Mouse (Mus musculus): ENCODE results near the gene Kif2a. TPM values are rescaled to one million over a fixed set of nuclear protein-coding genes. Genes with fewer than 3 reads are reported as not detected.

Kif2a gene
- polyA plus RNA-seq, 1 experiment from 2014 or later = 20.6 TPM

GRCm38 (mm10) chr13:107054496-107054895, 32.6 kb upstream of the Kif2a start:
- 0 out of 2 replicates have a peak, but pooled peaks cover 4% of the 10 kb centered on the region for H3K4me1 ChIP-seq (ENCODE audit: control insufficient read depth, insufficient read depth, low read length)
- H3K4me2 ChIP-seq = no peak overlapping the region
- H3K9me3 ChIP-seq (replicated peaks; ENCODE audit: control insufficient read depth, low read length) = no peaks in the 10 kb centered on the region
- no peak for ATAC-seq (replicated peaks; ENCODE audit: insufficient number of reproducible peaks, low FRiP score, low TSS enrichment)
- no peak overlapping the region for H3K27ac ChIP-seq (ENCODE audit: low read depth, low read length)
- H3K4me3 ChIP-seq (ENCODE audit: low read depth, low read length) = no peak overlapping the region
- WGBS (ENCODE audit: insufficient replicate concordance) = 69% methylated on average over 4 of the region's 4 CpGs
- no peak overlapping the region for H3K9ac ChIP-seq (ENCODE audit: low read depth, low read length)
- H3K36me3 ChIP-seq (ENCODE audit: control insufficient read depth, insufficient read depth, low read length) = no peaks in the 10 kb centered on the region
- no peaks in the 10 kb centered on the region for H3K27me3 ChIP-seq (ENCODE audit: control insufficient read depth, insufficient read depth, low read length)

- Histone ChIP-seq H3K27ac (ENCODE audit: low read depth, low read length) (no peak overlapping the region), H3K9me3 (replicated peaks; ENCODE audit: control insufficient read depth, low read length) (peaks cover 3% of the 10 kb centered on the region)
- WGBS (ENCODE audit: insufficient replicate concordance) = 64% methylated on average over 3 of the region's 3 CpGs
Measured at GRCm38 (mm10) chr13:107051342-107051741, 29.4 kb upstream of the Kif2a start.

GRCm38 (mm10) chr13:107044229-107044628, 22.3 kb upstream of the Kif2a start:
- Histone ChIP-seq H3K4me2 (no peak overlapping the region), H3K9ac (ENCODE audit: low read depth, low read length) (no peak overlapping the region), H3K27ac (ENCODE audit: low read depth, low read length) (no peak overlapping the region), H3K4me1 (ENCODE audit: control insufficient read depth, insufficient read depth, low read length) (no peaks in the 10 kb centered on the region; the same call in none of the 2 replicates), H3K27me3 (ENCODE audit: control insufficient read depth, insufficient read depth, low read length) (no peaks in the 10 kb centered on the region), H3K4me3 (ENCODE audit: low read depth, low read length) (no peak overlapping the region), H3K36me3 (ENCODE audit: control insufficient read depth, insufficient read depth, low read length) (no peaks in the 10 kb centered on the region), H3K9me3 (replicated peaks; ENCODE audit: control insufficient read depth, low read length) (peaks cover 3% of the 10 kb centered on the region)
- no peak for ATAC-seq (replicated peaks; ENCODE audit: insufficient number of reproducible peaks, low FRiP score, low TSS enrichment)
- 37% methylated on average over 5 of the region's 5 CpGs for whole genome bisulfite sequencing (ENCODE audit: insufficient replicate concordance)

More at GRCm38 (mm10) chr13:107051342-107051741, 29.4 kb upstream of the Kif2a start:
- no peak overlapping the region for H3K4me2 ChIP-seq
- no peak overlapping the region for H3K4me3 ChIP-seq (ENCODE audit: low read depth, low read length)
- H3K36me3 ChIP-seq (ENCODE audit: control insufficient read depth, insufficient read depth, low read length) = no peaks in the 10 kb centered on the region
- ATAC-seq (replicated peaks; ENCODE audit: insufficient number of reproducible peaks, low FRiP score, low TSS enrichment) = no peak
- no peak overlapping the region for H3K9ac ChIP-seq (ENCODE audit: low read depth, low read length)
- H3K4me1 ChIP-seq (ENCODE audit: control insufficient read depth, insufficient read depth, low read length) = 0 out of 2 replicates have a peak, but pooled peaks cover 4% of the 10 kb centered on the region
- no peaks in the 10 kb centered on the region for H3K27me3 ChIP-seq (ENCODE audit: control insufficient read depth, insufficient read depth, low read length)

- Histone ChIP-seq H3K27me3 (ENCODE audit: control insufficient read depth, insufficient read depth, low read length) (no peaks in the 10 kb centered on the region), H3K27ac (ENCODE audit: low read depth, low read length) (no peak overlapping the region), H3K9me3 (replicated peaks; ENCODE audit: control insufficient read depth, low read length) (peaks cover 3% of the 10 kb centered on the region), H3K9ac (ENCODE audit: low read depth, low read length) (no peak overlapping the region), H3K4me3 (ENCODE audit: low read depth, low read length) (no peak overlapping the region), H3K4me1 (ENCODE audit: control insufficient read depth, insufficient read depth, low read length) (peaks cover 4% of the 10 kb centered on the region), H3K36me3 (ENCODE audit: control insufficient read depth, insufficient read depth, low read length) (no peaks in the 10 kb centered on the region), H3K4me2 (no peak overlapping the region)
- ATAC-seq (replicated peaks; ENCODE audit: insufficient number of reproducible peaks, low FRiP score, low TSS enrichment) = no peak
- WGBS (ENCODE audit: insufficient replicate concordance) = 77% methylated on average over 6 of the region's 6 CpGs
Measured at GRCm38 (mm10) chr13:107042551-107042950, 20.6 kb upstream of the Kif2a start.

- 62% methylated on average over 4 of the region's 4 CpGs for WGBS (ENCODE audit: insufficient replicate concordance)
- Histone ChIP-seq H3K4me1 (ENCODE audit: control insufficient read depth, insufficient read depth, low read length) (peaks cover 12% of the 10 kb centered on the region), H3K4me3 (ENCODE audit: low read depth, low read length) (no peak overlapping the region), H3K36me3 (ENCODE audit: control insufficient read depth, insufficient read depth, low read length) (no peaks in the 10 kb centered on the region), H3K9me3 (replicated peaks; ENCODE audit: control insufficient read depth, low read length) (no peaks in the 10 kb centered on the region), H3K27me3 (ENCODE audit: control insufficient read depth, insufficient read depth, low read length) (no peaks in the 10 kb centered on the region), H3K4me2 (no peak overlapping the region), H3K9ac (ENCODE audit: low read depth, low read length) (no peak overlapping the region), H3K27ac (ENCODE audit: low read depth, low read length) (no peak overlapping the region)
- no peak for ATAC-seq (replicated peaks; ENCODE audit: insufficient number of reproducible peaks, low FRiP score, low TSS enrichment)
Measured at GRCm38 (mm10) chr13:107039493-107039892, 17.6 kb upstream of the Kif2a start.

- ATAC-seq (replicated peaks; ENCODE audit: insufficient number of reproducible peaks, low FRiP score, low TSS enrichment) = no peak
- 50% methylated on average over 2 of the region's 2 CpGs for WGBS (ENCODE audit: insufficient replicate concordance)
- Histone ChIP-seq H3K4me3 (ENCODE audit: low read depth, low read length) (no peak overlapping the region), H3K9ac (ENCODE audit: low read depth, low read length) (no peak overlapping the region), H3K27ac (ENCODE audit: low read depth, low read length) (0 out of 2 replicates have a peak overlapping the region, but pooled peaks have one; percentile 12), H3K4me2 (no peak overlapping the region), H3K27me3 (ENCODE audit: control insufficient read depth, insufficient read depth, low read length) (no peaks in the 10 kb centered on the region), H3K4me1 (ENCODE audit: control insufficient read depth, insufficient read depth, low read length) (peaks cover 12% of the 10 kb centered on the region), H3K36me3 (ENCODE audit: control insufficient read depth, insufficient read depth, low read length) (no peaks in the 10 kb centered on the region), H3K9me3 (replicated peaks; ENCODE audit: control insufficient read depth, low read length) (no peaks in the 10 kb centered on the region)
Measured at GRCm38 (mm10) chr13:107038346-107038745, 16.4 kb upstream of the Kif2a start.

- no peaks in the 10 kb centered on the region for H3K9me3 ChIP-seq (replicated peaks; ENCODE audit: control insufficient read depth, low read length)
- no peak overlapping the region for H3K27ac ChIP-seq (ENCODE audit: low read depth, low read length)
- WGBS (ENCODE audit: insufficient replicate concordance) = 57% methylated on average over 3 of the region's 3 CpGs
- no peak overlapping the region for H3K4me2 ChIP-seq
- no peaks in the 10 kb centered on the region for H3K36me3 ChIP-seq (ENCODE audit: control insufficient read depth, insufficient read depth, low read length)
- ATAC-seq (replicated peaks; ENCODE audit: insufficient number of reproducible peaks, low FRiP score, low TSS enrichment) = no peak
- no peak overlapping the region for H3K9ac ChIP-seq (ENCODE audit: low read depth, low read length)
- peaks cover 12% of the 10 kb centered on the region for H3K4me1 ChIP-seq (ENCODE audit: control insufficient read depth, insufficient read depth, low read length)
- no peaks in the 10 kb centered on the region for H3K27me3 ChIP-seq (ENCODE audit: control insufficient read depth, insufficient read depth, low read length)
- H3K4me3 ChIP-seq (ENCODE audit: low read depth, low read length) = no peak overlapping the region
Measured at GRCm38 (mm10) chr13:107035511-107036113, 13.7 kb upstream of the Kif2a start.

- WGBS (ENCODE audit: insufficient replicate concordance) = 82% methylated on average over 4 of the region's 4 CpGs
- Histone ChIP-seq H3K27ac (ENCODE audit: low read depth, low read length) (no peak overlapping the region), H3K27me3 (ENCODE audit: control insufficient read depth, insufficient read depth, low read length) (no peaks in the 10 kb centered on the region), H3K4me1 (ENCODE audit: control insufficient read depth, insufficient read depth, low read length) (peaks cover 12% of the 10 kb centered on the region), H3K4me3 (ENCODE audit: low read depth, low read length) (no peak overlapping the region), H3K36me3 (ENCODE audit: control insufficient read depth, insufficient read depth, low read length) (no peaks in the 10 kb centered on the region), H3K4me2 (no peak overlapping the region), H3K9me3 (replicated peaks; ENCODE audit: control insufficient read depth, low read length) (no peaks in the 10 kb centered on the region), H3K9ac (ENCODE audit: low read depth, low read length) (no peak overlapping the region)
- ATAC-seq (replicated peaks; ENCODE audit: insufficient number of reproducible peaks, low FRiP score, low TSS enrichment) = no peak
Measured at GRCm38 (mm10) chr13:107035078-107035477, 13.2 kb upstream of the Kif2a start.
